Mouse (Mus musculus) C2C12 (cell line): ENCODE measurements at regions not wholly inside any gene's neighbourhood (a gene's known extent, or its start where the extent isn't known, plus 50 kb on each side); places are given as distances from the start of the nearest gene placed in this dataset.

Experiments
- CEBPB ChIP-seq: IDR thresholded peaks from one replicate; pipeline ENCODE4 v1.6.1; 2011; ENCODE audit warnings: low read depth, mild to moderate bottlenecking, control low read depth, moderate library complexity
- CTCF ChIP-seq: IDR thresholded peaks from one replicate; pipeline ENCODE4 v1.5.1; 2011; ENCODE audit not compliant: control insufficient read depth, insufficient read depth, insufficient read length
- FOSL1 ChIP-seq: IDR thresholded peaks from one replicate; pipeline ENCODE4 v1.8.0; 2011; ENCODE audit warnings: mild to moderate bottlenecking, low read length; ENCODE audit not compliant: poor library complexity, insufficient read depth, severe bottlenecking
- MYOD1 ChIP-seq: IDR thresholded peaks from one replicate; pipeline ENCODE4 v1.6.1; 2011; ENCODE audit warnings: low read depth; ENCODE audit not compliant: control insufficient read depth, insufficient read length
- MYOG ChIP-seq: IDR thresholded peaks from one replicate; pipeline ENCODE4 v1.6.1; 2011; ENCODE audit not compliant: control insufficient read depth, insufficient read length; ENCODE audit errors: extremely low read depth
- USF1 ChIP-seq: IDR thresholded peaks from one replicate; pipeline ENCODE4 v1.6.1; 2011; ENCODE audit warnings: low read depth, mild to moderate bottlenecking, control low read depth, moderate library complexity

DNA sequence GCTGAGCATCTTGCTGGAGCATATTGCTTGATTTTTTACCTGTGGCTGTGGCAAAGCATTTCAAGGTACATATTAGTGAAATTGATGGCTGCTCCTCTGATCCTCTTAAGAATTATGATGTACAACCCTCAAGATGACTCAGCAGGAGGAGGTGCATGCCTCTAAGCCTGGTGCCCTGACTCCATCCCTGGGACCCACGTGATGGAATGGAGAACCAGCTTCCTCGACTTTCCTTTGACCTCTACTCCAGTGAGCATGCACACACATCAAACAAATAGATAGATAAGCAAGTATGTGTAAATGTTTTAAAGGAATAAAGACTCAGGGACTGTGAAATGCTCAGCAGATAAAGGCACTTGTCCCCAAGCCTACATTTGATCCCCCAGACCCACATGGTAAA, 156.3 kb downstream of the Tmem17 start:
- no peak for TF ChIP-seq CTCF
- TF ChIP-seq FOSL1: no peak
- TF ChIP-seq MYOD1: no peak
- TF ChIP-seq USF1: peak; percentile 86
- no peak for TF ChIP-seq MYOG
- no peak for TF ChIP-seq CEBPB
